Mouse (Mus musculus) CH12.LX (cell line): ENCODE results near the gene Ergic3. TPM values are rescaled to one million over a fixed set of nuclear protein-coding genes. Genes with fewer than 3 reads are reported as not detected.
A peak's percentile ranks its signal among the peaks of the same experiment; 100 is the strongest.

Experiments used
- DNase-seq: peaks from one replicate; pipeline ENCODE4 v3.0.0-alpha.2; 2013; ENCODE audit errors: extremely low read depth
- H3K27ac ChIP-seq: 2 replicates; pipeline ENCODE4 v1.5.1; 2012; ENCODE audit warnings: low read depth, mild to moderate bottlenecking, control low read depth, moderate library complexity; ENCODE audit not compliant: insufficient read depth
- H3K27me3 ChIP-seq: replicated peaks from 2 replicates; pipeline ENCODE3; 2012; ENCODE audit warnings: inconsistent platforms
- H3K36me3 ChIP-seq, 2 experiments: replicated peaks in 1 of 2; 2 replicates each; pipeline versions ENCODE3 to v1.6.1; 2012; ENCODE audit warnings: inconsistent platforms in 1 of 2, low read length in 1 of 2, mild to moderate bottlenecking in 1 of 2, mixed read lengths in 1 of 2, moderate library complexity in 1 of 2; ENCODE audit not compliant: control insufficient read depth in 1 of 2, insufficient read depth in 1 of 2
- H3K4me1 ChIP-seq, 2 experiments: 2 replicates each; pipeline ENCODE4 v1.6.1; 2012; ENCODE audit warnings: inconsistent platforms in 1 of 2, moderate library complexity in 1 of 2; ENCODE audit not compliant: insufficient read depth in 2 of 2, control insufficient read depth in 1 of 2
- H3K4me2 ChIP-seq: 2 replicates; pipeline ENCODE4 v1.6.1; 2012; ENCODE audit warnings: low read depth, mild to moderate bottlenecking, control low read depth; ENCODE audit not compliant: poor library complexity, insufficient read depth, severe bottlenecking
- H3K4me3 ChIP-seq, 3 experiments: fragments of 150-350 bp in 1 of 3; sonication (generic) in 1 of 3; replicated peaks in 1 of 3; 2 replicates each; pipeline versions ENCODE3 to v1.5.1; 2011 to 2012; ENCODE audit warnings: low read depth in 2 of 3, low read length in 2 of 3, mild to moderate bottlenecking in 2 of 3, moderate library complexity in 2 of 3, control low read depth in 1 of 3, improper control_type of control experiment in 1 of 3, inconsistent platforms in 1 of 3, mixed read lengths in 1 of 3; ENCODE audit not compliant: poor library complexity in 1 of 3
- H3K79me2 ChIP-seq: replicated peaks from 2 replicates; pipeline ENCODE4 v1.6.1; 2012; ENCODE audit warnings: mild to moderate bottlenecking, moderate library complexity; ENCODE audit not compliant: control insufficient read depth, poor library complexity, insufficient read depth, severe bottlenecking; ENCODE audit errors: extremely low read depth
- H3K9ac ChIP-seq: 2 replicates; pipeline ENCODE4 v1.6.1; 2012; ENCODE audit warnings: low read depth, mild to moderate bottlenecking, control low read depth, moderate library complexity; ENCODE audit not compliant: insufficient read depth
- H3K9me3 ChIP-seq: replicated peaks from 2 replicates; pipeline ENCODE3; 2012; ENCODE audit warnings: low read length, inconsistent platforms, mixed read lengths
- BHLHE40 ChIP-seq: IDR thresholded peaks from 2 replicates; pipeline ENCODE4 v1.6.1; 2011; ENCODE audit warnings: mild to moderate bottlenecking, low read depth, low read length, improper control_type of control experiment
- CTCF ChIP-seq, 2 experiments: IDR thresholded peaks in 1 of 2; conservative IDR thresholded peaks in 1 of 2; 2 replicates each; pipeline ENCODE4 v1.5.1; 2011 to 2012; ENCODE audit warnings: low read depth in 2 of 2, low read length in 2 of 2, improper control_type of control experiment in 1 of 2, inconsistent platforms in 1 of 2, mild to moderate bottlenecking in 1 of 2, moderate library complexity in 1 of 2
- EP300 ChIP-seq: IDR thresholded peaks from 2 replicates; pipeline ENCODE4 v1.6.1; 2011; ENCODE audit warnings: low read length, improper control_type of control experiment
- ETS1 ChIP-seq: conservative IDR thresholded peaks from 2 replicates; pipeline ENCODE4 v1.6.1; 2012; ENCODE audit warnings: low read depth, mild to moderate bottlenecking, inconsistent platforms, low read length, improper control_type of control experiment, moderate library complexity
- HCFC1 ChIP-seq: IDR thresholded peaks from 2 replicates; pipeline ENCODE4 v1.6.1; 2012; ENCODE audit warnings: low read depth, mild to moderate bottlenecking, inconsistent platforms, low read length, improper control_type of control experiment
- JUND ChIP-seq: conservative IDR thresholded peaks from 2 replicates; pipeline ENCODE4 v1.6.1; 2011; ENCODE audit warnings: low read depth, low read length, improper control_type of control experiment
- MAFK ChIP-seq: IDR thresholded peaks from 2 replicates; pipeline ENCODE4 v1.6.1; 2011; ENCODE audit warnings: low read length, improper control_type of control experiment; ENCODE audit not compliant: insufficient replicate concordance
- MAX ChIP-seq: IDR thresholded peaks from 2 replicates; pipeline ENCODE4 v1.6.1; 2011; ENCODE audit warnings: low read length, improper control_type of control experiment
- NELFE ChIP-seq: IDR thresholded peaks from 2 replicates; pipeline ENCODE4 v1.6.1; 2011; ENCODE audit warnings: low read depth, low read length, improper control_type of control experiment
- NRF1 ChIP-seq: IDR thresholded peaks from 2 replicates; pipeline ENCODE4 v1.6.1; 2014; ENCODE audit warnings: low read depth, mild to moderate bottlenecking, inconsistent platforms, low read length, improper control_type of control experiment, moderate library complexity
- PAX5 ChIP-seq: IDR thresholded peaks from 2 replicates; pipeline ENCODE4 v1.6.1; 2012; ENCODE audit warnings: low read length, inconsistent platforms, mixed read lengths
- RAD21 ChIP-seq: IDR thresholded peaks from 2 replicates; pipeline ENCODE4 v1.6.1; 2011; ENCODE audit warnings: low read depth, mild to moderate bottlenecking, low read length, improper control_type of control experiment, moderate library complexity
- SIN3A ChIP-seq: IDR thresholded peaks from 2 replicates; pipeline ENCODE4 v1.6.1; 2012; ENCODE audit warnings: low read length, improper control_type of control experiment, inconsistent platforms
- SMC3 ChIP-seq: IDR thresholded peaks from 2 replicates; pipeline ENCODE4 v1.6.1; 2011; ENCODE audit warnings: low read depth, low read length, improper control_type of control experiment
- ZNF384 ChIP-seq: IDR thresholded peaks from 2 replicates; pipeline ENCODE4 v1.6.1; 2012; ENCODE audit warnings: low read depth, low read length, improper control_type of control experiment, inconsistent platforms
- dilution Hi-C: fragments of 300-500 bp; cut with MboI; formaldehyde crosslinking; loops from 2 replicates; pipeline ENCODE4 v1.14.3; 2020; ENCODE audit warnings: low sequenced_read_pairs; ENCODE audit not compliant: extremely low pct_unique_long_range_greater_than_20kb, extremely low pct_ligation_motif_present
- in situ Hi-C: fragments of 300-500 bp; cut with MboI; formaldehyde crosslinking; loops from 3 replicates; pipeline ENCODE4 v1.14.3; 2019; ENCODE audit warnings: low sequenced_read_pairs, low pct_ligation_motif_present, low pct_unique_long_range_greater_than_20kb, mixed read lengths
- polyA plus RNA-seq: library from polyadenylated mRNA; unstranded; fragments of >175 nt; gene quantifications from 2 replicates; pipeline ENCODE4 v1.2.1, GENCODE M21; 2012; ENCODE audit warnings: low read depth; ENCODE audit not compliant: insufficient read length
- total RNA-seq, 2 experiments: library from RNA; depleted of rRNA; stranded (reverse); fragments of 300-350 nt in 1 of 2; fragments of >200 nt in 1 of 2; gene quantifications; 2 replicates each; pipeline ENCODE4 v1.2.3; 2012 to 2014

The Ergic3 gene
- total and polyA plus RNA-seq, 3 experiments = 53.0 to 146 (median 136) TPM

- Histone ChIP-seq H3K4me3 (no peak overlapping the region), H3K9me3 (no peaks in the 10 kb centered on the region), H3K27me3 (no peaks in the 10 kb centered on the region), H3K36me3 (peaks cover 37 to 66% of the 10 kb centered on the region in 2 experiments), H3K27ac (no peak overlapping the region), H3K4me2 (no peak overlapping the region)
- DNase-seq = no peak
- dilution Hi-C loops = no loop called here
- in situ Hi-C loops = loop anchor here (10.0 kb wide), 1 partner anchor 172 kb away; no protein-coding TSS in a partner anchor
- TF ChIP-seq ETS1 (no peak), RAD21 (peak; percentile 60), CTCF (conservative IDR thresholded peaks at IDR 0.05 in 1 of 2, IDR thresholded peaks at IDR 0.05 in 1 of 2; ENCODE audit: low read depth in 2 of 2, low read length in 2 of 2) (peak in 1 of 2 experiments; percentile 60; a peak in 2 of 4 replicates), SMC3 (peak; percentile 25)
- TF ChIP-seq, all 38 proteins: peak for 3
- Histone ChIP-seq H3K4me1 (peaks cover 5 to 47% of the 10 kb centered on the region in 2 experiments; a peak in 3 of 4 replicates), H3K79me2 (peaks cover 6% of the 10 kb centered on the region; the same call in 1 of the 2 replicates), H3K9ac (no peak overlapping the region)
Measured at GRCm38 (mm10) chr2:155962991-155963390, 44.9 kb upstream of the Ergic3 start.

GRCm38 (mm10) chr2:155973348-155973747, 34.5 kb upstream of the Ergic3 start:
- dilution Hi-C loops = no loop called here
- no peak overlapping the region for H3K4me3 ChIP-seq

GRCm38 (mm10) chr2:155974087-155974731, 33.6 kb upstream of the Ergic3 start:
- dilution Hi-C loops (no loop called here), in situ Hi-C loops (no loop called here)

More at GRCm38 (mm10) chr2:155973348-155973747, 34.5 kb upstream of the Ergic3 start:
- no peaks in the 10 kb centered on the region for H3K27me3 ChIP-seq
- no peaks in the 10 kb centered on the region for H3K79me2 ChIP-seq
- TF ChIP-seq MAX (no peak), ZNF384 (no peak), NRF1 (no peak), RAD21 (no peak), EP300 (no peak), HCFC1 (no peak), PAX5 (no peak), SIN3A (no peak), JUND (no peak), NELFE (no peak), BHLHE40 (no peak)
- H3K4me1 ChIP-seq = peaks cover 0 to 38% of the 10 kb centered on the region in 2 experiments; a peak in 2 of 4 replicates
- no peak overlapping the region for H3K4me2 ChIP-seq
- H3K27ac ChIP-seq = no peak overlapping the region
- H3K9me3 ChIP-seq = no peaks in the 10 kb centered on the region
- in situ Hi-C loops = no loop called here
- no peak for DNase-seq
- no peak overlapping the region for H3K9ac ChIP-seq
- peaks cover 64 to 82% of the 10 kb centered on the region in 2 experiments for H3K36me3 ChIP-seq

More at GRCm38 (mm10) chr2:155974087-155974731, 33.6 kb upstream of the Ergic3 start:
- H3K27me3 ChIP-seq = no peaks in the 10 kb centered on the region
- no peak overlapping the region for H3K9ac ChIP-seq
- H3K36me3 ChIP-seq = peaks cover 56 to 73% of the 10 kb centered on the region in 2 experiments
- TF ChIP-seq CTCF (conservative IDR thresholded peaks at IDR 0.05 in 1 of 2, IDR thresholded peaks at IDR 0.05 in 1 of 2; ENCODE audit: low read depth in 2 of 2, low read length in 2 of 2) (peak in 1 of 2 experiments; percentile 34; a peak in 1 of 4 replicates), MAFK (no peak)
- DNase-seq = no peak
- H3K27ac ChIP-seq = no peak overlapping the region
- no peak overlapping the region for H3K4me3 ChIP-seq
- no peaks in the 10 kb centered on the region for H3K9me3 ChIP-seq
- H3K4me1 ChIP-seq = peaks cover 0 to 43% of the 10 kb centered on the region in 2 experiments; a peak in 2 of 4 replicates
- H3K79me2 ChIP-seq = no peaks in the 10 kb centered on the region
- no peak overlapping the region for H3K4me2 ChIP-seq
